Mouse (Mus musculus) ES-Bruce4 (cell line): ENCODE data around the gene Cfap36. TPM values are rescaled to one million over a fixed set of nuclear protein-coding genes. Genes with fewer than 3 reads are reported as not detected.

Source experiments
- H3K27ac ChIP-seq: 2 replicates; pipeline ENCODE4 v1.5.1; 2012; ENCODE audit warnings: low read length, inconsistent platforms; ENCODE audit not compliant: insufficient read depth
- H3K27me3 ChIP-seq: 2 replicates; pipeline ENCODE4 v1.6.1; 2012; ENCODE audit warnings: mild to moderate bottlenecking, low read length, inconsistent platforms; ENCODE audit not compliant: control insufficient read depth, poor library complexity, insufficient read depth, severe bottlenecking
- H3K36me3 ChIP-seq: 2 replicates; pipeline ENCODE4 v1.6.1; 2012; ENCODE audit warnings: inconsistent platforms, mild to moderate bottlenecking, low read length, moderate library complexity; ENCODE audit not compliant: control insufficient read depth, poor library complexity, insufficient read depth, severe bottlenecking
- H3K4me1 ChIP-seq: one replicate; pipeline ENCODE4 v1.8.1; 2011; ENCODE audit warnings: low read length; ENCODE audit not compliant: control insufficient read depth, insufficient read depth
- H3K4me3 ChIP-seq: 2 replicates; pipeline ENCODE4 v1.5.1; 2011; ENCODE audit warnings: low read depth, mild to moderate bottlenecking, low read length
- H3K9ac ChIP-seq: 2 replicates; pipeline ENCODE4 v1.6.1; 2012; ENCODE audit warnings: low read depth, mild to moderate bottlenecking, inconsistent platforms; ENCODE audit not compliant: poor library complexity, severe bottlenecking
- H3K9me3 ChIP-seq: replicated peaks from 2 replicates; pipeline ENCODE4 v1.6.1; 2012; ENCODE audit warnings: mild to moderate bottlenecking, low read length, inconsistent platforms; ENCODE audit not compliant: control insufficient read depth, poor library complexity, insufficient read depth, severe bottlenecking
- CTCF ChIP-seq: IDR thresholded peaks from one replicate; pipeline ENCODE4 v1.8.1; 2011; ENCODE audit warnings: low read depth, low read length
- EP300 ChIP-seq: IDR thresholded peaks from 2 replicates; pipeline ENCODE4 v1.6.1; 2011; ENCODE audit warnings: low read depth, low read length; ENCODE audit not compliant: insufficient read depth
- POLR2A ChIP-seq: IDR thresholded peaks from one replicate; pipeline ENCODE4 v1.8.1; 2011; ENCODE audit warnings: low read length; ENCODE audit not compliant: insufficient read depth
- polyA plus RNA-seq: library from polyadenylated mRNA; stranded (reverse); fragments of >200 nt; gene quantifications from 2 replicates; pipeline ENCODE4 v1.2.4, GENCODE M21; 2011; ENCODE audit warnings: low read depth; ENCODE audit not compliant: missing spikeins, insufficient read depth, insufficient read length

Cfap36 gene
- polyA plus RNA-seq, 1 experiment: 28.4 TPM

- TF ChIP-seq EP300 (no peak), CTCF (no peak), POLR2A (no peak)
- Histone ChIP-seq H3K27ac (no peak overlapping the region), H3K4me1 (no peaks in the 10 kb centered on the region), H3K27me3 (no peaks in the 10 kb centered on the region), H3K36me3 (peaks cover 40% of the 10 kb centered on the region), H3K9ac (no peak overlapping the region), H3K4me3 (no peak overlapping the region), H3K9me3 (no peaks in the 10 kb centered on the region)
Observed at GRCm38 (mm10) chr11:29219055-29219454, 28.2 kb downstream of the Cfap36 start.

DNA sequence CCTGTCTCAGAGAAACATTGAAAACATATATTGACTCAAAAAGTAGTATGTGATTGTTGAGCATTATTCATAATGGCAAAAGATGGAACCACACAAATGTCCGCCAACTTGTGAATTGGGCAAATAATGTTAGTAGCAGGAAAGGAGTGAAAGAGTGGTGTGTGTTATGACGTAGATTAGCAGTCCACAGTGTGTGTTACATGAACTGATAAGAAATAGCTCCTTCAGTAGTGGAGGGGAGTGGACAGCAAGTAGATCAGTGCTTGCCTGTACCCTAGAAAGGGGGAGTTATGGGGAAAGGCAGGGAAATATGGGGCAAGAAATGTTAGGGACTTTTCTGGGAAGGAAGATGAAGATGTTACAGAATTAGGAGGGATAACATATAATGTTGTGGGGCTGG lies 31.0 kb downstream of the Cfap36 start:
- no peak overlapping the region for H3K9ac ChIP-seq
- TF ChIP-seq POLR2A (no peak), CTCF (no peak), EP300 (no peak)
- no peak overlapping the region for H3K27ac ChIP-seq
- no peaks in the 10 kb centered on the region for H3K27me3 ChIP-seq
- no peaks in the 10 kb centered on the region for H3K9me3 ChIP-seq
- H3K4me3 ChIP-seq: no peak overlapping the region
- no peaks in the 10 kb centered on the region for H3K4me1 ChIP-seq
- H3K36me3 ChIP-seq: peaks cover 31% of the 10 kb centered on the region

GRCm38 (mm10) chr11:29209774-29210173 lies 37.4 kb downstream of the Cfap36 start:
- Histone ChIP-seq H3K36me3 (peaks cover 14% of the 10 kb centered on the region), H3K4me1 (no peaks in the 10 kb centered on the region), H3K4me3 (no peak overlapping the region), H3K27me3 (no peaks in the 10 kb centered on the region), H3K9ac (no peak overlapping the region), H3K27ac (no peak overlapping the region), H3K9me3 (no peaks in the 10 kb centered on the region)
- TF ChIP-seq POLR2A (no peak), CTCF (no peak), EP300 (no peak)

DNA sequence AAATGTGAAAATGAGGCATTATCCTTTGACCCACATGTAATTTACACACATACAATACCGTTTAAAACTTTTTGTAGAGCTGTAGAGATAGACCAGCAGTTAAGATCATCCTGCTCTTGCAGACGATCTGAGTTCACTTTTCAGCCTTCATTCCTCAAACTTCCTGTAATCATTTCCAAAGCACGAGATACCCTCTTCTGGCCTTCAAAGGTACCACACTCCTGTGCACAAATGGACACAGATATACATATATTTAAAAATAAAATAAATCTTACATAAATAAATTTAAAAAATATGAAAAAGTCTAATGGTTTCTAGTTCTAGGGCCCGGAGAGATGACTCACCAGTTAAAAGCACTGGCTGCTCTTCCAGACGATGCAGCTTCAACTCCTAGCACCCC lies 43.6 kb downstream of the Cfap36 start:
- no peaks in the 10 kb centered on the region for H3K4me1 ChIP-seq
- H3K4me3 ChIP-seq: no peak overlapping the region
- no peaks in the 10 kb centered on the region for H3K27me3 ChIP-seq
- no peaks in the 10 kb centered on the region for H3K9me3 ChIP-seq
- H3K27ac ChIP-seq: no peak overlapping the region
- TF ChIP-seq EP300: no peak
- TF ChIP-seq POLR2A: no peak
- no peak for TF ChIP-seq CTCF
- H3K36me3 ChIP-seq: peaks cover 10% of the 10 kb centered on the region
- H3K9ac ChIP-seq: no peak overlapping the region

DNA sequence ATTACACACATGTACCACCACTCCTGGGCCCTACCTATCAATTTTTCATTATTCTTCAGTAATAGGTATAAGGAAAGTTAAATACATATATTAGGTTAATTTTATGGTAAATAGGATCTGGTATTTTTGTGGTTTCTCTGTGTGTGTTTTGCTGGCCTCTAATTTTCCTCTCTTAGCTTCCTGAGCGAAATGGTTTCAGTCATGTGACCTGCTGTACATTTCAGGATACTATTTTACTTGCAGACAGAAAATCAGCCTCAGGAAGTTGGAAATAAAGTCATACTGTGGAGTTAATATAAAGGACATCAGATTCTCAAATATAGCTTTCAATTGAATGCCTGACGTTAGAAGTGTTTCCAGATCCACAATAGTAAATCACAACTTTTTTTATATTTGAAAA lies 58.2 kb downstream of the Cfap36 start:
- Histone ChIP-seq H3K27me3 (no peaks in the 10 kb centered on the region), H3K9ac (no peak overlapping the region), H3K9me3 (no peaks in the 10 kb centered on the region), H3K4me1 (no peaks in the 10 kb centered on the region), H3K27ac (no peak overlapping the region), H3K4me3 (no peak overlapping the region), H3K36me3 (peaks cover 12% of the 10 kb centered on the region)
- TF ChIP-seq POLR2A: no peak
- TF ChIP-seq EP300: no peak
- TF ChIP-seq CTCF: no peak

DNA sequence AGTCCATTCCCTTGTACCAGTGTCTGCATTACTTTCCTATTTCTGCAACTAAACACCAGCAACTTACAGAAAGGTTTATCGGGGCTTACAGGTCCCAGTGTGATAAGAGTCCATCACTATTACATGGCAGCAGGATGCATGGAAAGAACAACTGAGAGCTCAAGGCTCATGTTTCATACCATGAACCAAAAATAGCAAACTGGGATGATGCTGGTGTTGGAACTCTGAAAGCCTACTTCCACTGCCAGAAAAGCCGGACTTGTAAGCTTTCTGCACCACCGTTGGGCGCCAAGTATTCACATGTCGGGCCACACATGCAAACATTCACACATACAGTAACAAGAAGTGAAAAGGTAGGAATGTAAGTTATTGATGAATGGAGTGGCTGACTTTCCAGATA lies 65.5 kb downstream of the Cfap36 start:
- no peak for TF ChIP-seq CTCF
- TF ChIP-seq POLR2A: no peak
- no peak for TF ChIP-seq EP300
- H3K27me3 ChIP-seq: no peaks in the 10 kb centered on the region
- no peaks in the 10 kb centered on the region for H3K4me1 ChIP-seq
- peaks cover 7% of the 10 kb centered on the region for H3K36me3 ChIP-seq
- H3K9me3 ChIP-seq: no peaks in the 10 kb centered on the region
- H3K4me3 ChIP-seq: no peak overlapping the region
- H3K9ac ChIP-seq: no peak overlapping the region
- no peak overlapping the region for H3K27ac ChIP-seq
